Mouse (Mus musculus) midbrain, embryonic 13.5 days (tissue): ENCODE measurements around the gene Gm20661. TPM values are rescaled to one million over a fixed set of nuclear protein-coding genes. Genes with fewer than 3 reads are reported as not detected.

Experiments used
- ATAC-seq: fragments of 200-750 bp; cut with Nextera tagmentation; 2 replicates; pipeline ENCODE4 v1.8.0; 2017; ENCODE audit warnings: mild to moderate bottlenecking, moderate TSS enrichment, moderate library complexity
- H3K27ac ChIP-seq: fragments of 300-500 bp; sonication (generic); 2 replicates; pipeline ENCODE4 v1.5.1; 2015; ENCODE audit warnings: inconsistent platforms, mild to moderate bottlenecking, moderate library complexity
- H3K27me3 ChIP-seq: fragments of 300-500 bp; sonication (generic); 2 replicates; pipeline ENCODE4 v1.6.1; 2015; ENCODE audit warnings: mild to moderate bottlenecking, inconsistent platforms
- H3K36me3 ChIP-seq: fragments of 300-500 bp; sonication (generic); 2 replicates; pipeline ENCODE4 v1.6.1; 2015; ENCODE audit warnings: mild to moderate bottlenecking, inconsistent platforms
- H3K4me1 ChIP-seq: fragments of 300-500 bp; sonication (generic); replicated peaks from 2 replicates; pipeline ENCODE4 v1.6.1; 2015; ENCODE audit warnings: inconsistent platforms
- H3K4me2 ChIP-seq: fragments of 300-500 bp; sonication (generic); replicated peaks from 2 replicates; pipeline ENCODE4 v1.6.1; 2015; ENCODE audit warnings: moderate library complexity, mild to moderate bottlenecking, inconsistent platforms
- H3K4me3 ChIP-seq: fragments of 300-500 bp; sonication (generic); replicated peaks from 2 replicates; pipeline ENCODE4 v1.5.1; 2015; ENCODE audit warnings: mild to moderate bottlenecking, inconsistent platforms
- H3K9ac ChIP-seq: fragments of 300-500 bp; sonication (generic); replicated peaks from 2 replicates; pipeline ENCODE4 v1.6.1; 2015; ENCODE audit warnings: mild to moderate bottlenecking, inconsistent platforms
- H3K9me3 ChIP-seq: fragments of 300-500 bp; sonication (generic); 2 replicates; pipeline ENCODE4 v1.6.1; 2016; ENCODE audit warnings: mild to moderate bottlenecking, inconsistent platforms
- WGBS: fragments of 180-500 bp; shearing (Covaris S2); methylation state at CpG from one replicate; pipeline ENCODE4 v1.1.7; 2015; 5-methylcytosine and 5-hydroxymethylcytosine counted together
- polyA plus RNA-seq: library from polyadenylated mRNA; unstranded; fragments of >200 nt; fragmentation: Nextera tagmentation; extraction: Ambion mirVana; gene quantifications from 2 replicates; pipeline ENCODE4 v1.2.1, GENCODE M21; 2015

Gene Gm20661
- polyA plus RNA-seq, 1 experiment from 2014 or later, result 1.3 TPM

GRCm38 (mm10) chr9:107970311-107970710 is 12.5 kb upstream of the Gm20661 start:
- no peak for ATAC-seq
- no peaks in the 10 kb centered on the region for H3K4me1 ChIP-seq
- H3K4me3 ChIP-seq, result no peak overlapping the region

DNA sequence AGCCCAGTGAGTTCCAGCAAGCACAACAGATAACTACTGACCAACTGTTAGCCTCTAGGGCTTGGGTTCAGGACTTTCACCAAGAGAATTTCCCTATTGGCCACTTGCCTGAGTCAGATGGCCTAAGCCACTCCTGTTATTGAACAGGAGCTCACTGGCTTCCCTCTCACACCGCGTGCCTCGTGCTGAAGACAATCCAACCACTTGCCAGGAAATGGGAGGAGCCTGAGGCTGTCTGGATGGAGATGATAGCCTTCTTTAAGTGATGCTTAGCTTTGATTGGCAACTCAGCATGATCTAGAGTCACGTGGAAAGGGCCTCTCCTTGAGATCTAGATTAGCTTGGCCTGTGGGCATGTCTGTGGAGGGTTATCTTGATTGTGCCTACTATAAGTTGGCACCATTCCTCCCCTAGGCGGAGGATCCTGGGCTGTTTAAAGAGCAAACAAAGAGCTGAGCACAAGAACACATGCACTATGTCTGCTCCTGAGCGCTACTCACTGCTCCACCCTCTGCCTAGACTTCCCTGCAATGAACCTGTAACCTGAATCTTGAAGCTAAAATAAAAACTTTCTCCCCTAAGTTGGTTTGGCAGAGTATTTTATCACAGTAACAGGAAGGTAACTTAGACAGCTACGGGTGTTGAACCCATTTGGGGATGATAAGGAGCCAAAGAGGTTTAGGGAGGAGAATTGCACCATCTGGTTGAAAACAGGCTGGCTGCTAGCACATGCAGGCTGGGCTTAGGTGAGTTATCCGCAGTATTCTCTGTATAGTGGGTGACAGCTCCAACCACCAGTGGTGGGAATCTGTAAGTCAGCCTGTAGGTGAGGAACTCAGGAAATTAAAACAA is 10.9 kb upstream of the Gm20661 start:
- H3K9me3 ChIP-seq, result no peaks in the 10 kb centered on the region
- H3K4me1 ChIP-seq, result no peaks in the 10 kb centered on the region
- no peak overlapping the region for H3K4me2 ChIP-seq
- WGBS, result 85% methylated on average over 8 of the region's 8 CpGs
- ATAC-seq, result no peak
- no peak overlapping the region for H3K27ac ChIP-seq
- no peaks in the 10 kb centered on the region for H3K27me3 ChIP-seq
- H3K36me3 ChIP-seq, result peaks cover 22% of the 10 kb centered on the region
- no peak overlapping the region for H3K4me3 ChIP-seq
- no peak overlapping the region for H3K9ac ChIP-seq

More at GRCm38 (mm10) chr9:107970311-107970710, 12.5 kb upstream of the Gm20661 start:
- Histone ChIP-seq H3K27me3 (no peaks in the 10 kb centered on the region), H3K4me2 (no peak overlapping the region), H3K9me3 (no peaks in the 10 kb centered on the region), H3K36me3 (peaks cover 22% of the 10 kb centered on the region), H3K9ac (no peak overlapping the region), H3K27ac (no peak overlapping the region)
- 94% methylated on average over 5 of the region's 5 CpGs for WGBS

- no peak overlapping the region for H3K4me2 ChIP-seq
- H3K27me3 ChIP-seq, result no peaks in the 10 kb centered on the region
- no peaks in the 10 kb centered on the region for H3K4me1 ChIP-seq
- 86% methylated on average over 10 of the region's 10 CpGs for WGBS
- H3K9ac ChIP-seq, result no peak overlapping the region
- ATAC-seq, result no peak
- peaks cover 11% of the 10 kb centered on the region; the same call in 1 of the 2 replicates for H3K36me3 ChIP-seq
- H3K4me3 ChIP-seq, result no peak overlapping the region
- H3K27ac ChIP-seq, result no peak overlapping the region
- H3K9me3 ChIP-seq, result no peaks in the 10 kb centered on the region
Measured at GRCm38 (mm10) chr9:107974491-107975171, 8.2 kb upstream of the Gm20661 start.

- no peak within 1 kb of the TSS for H3K4me2 ChIP-seq
- H3K27me3 ChIP-seq, result no peaks in the 10 kb centered on the region
- no peak for ATAC-seq
- H3K27ac ChIP-seq, result no peak within 1 kb of the TSS
- no peaks in the 10 kb centered on the region for H3K4me1 ChIP-seq
- H3K9me3 ChIP-seq, result no peaks in the 10 kb centered on the region
- no peak within 1 kb of the TSS for H3K4me3 ChIP-seq
- 78% methylated on average over 12 of the region's 12 CpGs for WGBS
- 0 out of 2 replicates have a peak, but pooled peaks cover 1% of the 10 kb centered on the region for H3K36me3 ChIP-seq
- H3K9ac ChIP-seq, result no peak within 1 kb of the TSS
Measured at GRCm38 (mm10) chr9:107975399-107976386, 7.2 kb upstream of the Gm20661 start, which contains the start of gene Uba7. Gene Uba7, plus strand, starts transcription at chr9:107975505.

- H3K9ac ChIP-seq, result no peak overlapping the region
- no peak for ATAC-seq
- H3K36me3 ChIP-seq, result no peaks in the 10 kb centered on the region
- no peaks in the 10 kb centered on the region for H3K9me3 ChIP-seq
- H3K4me2 ChIP-seq, result no peak overlapping the region
- 91% methylated on average over 12 of the region's 12 CpGs for WGBS
- H3K4me1 ChIP-seq, result peaks cover 16% of the 10 kb centered on the region; the same call in 1 of the 2 replicates
- no peak overlapping the region for H3K27ac ChIP-seq
- no peak overlapping the region for H3K4me3 ChIP-seq
- H3K27me3 ChIP-seq, result peaks cover 11% of the 10 kb centered on the region
Measured at GRCm38 (mm10) chr9:107978815-107979214, 4.0 kb upstream of the Gm20661 start.

DNA sequence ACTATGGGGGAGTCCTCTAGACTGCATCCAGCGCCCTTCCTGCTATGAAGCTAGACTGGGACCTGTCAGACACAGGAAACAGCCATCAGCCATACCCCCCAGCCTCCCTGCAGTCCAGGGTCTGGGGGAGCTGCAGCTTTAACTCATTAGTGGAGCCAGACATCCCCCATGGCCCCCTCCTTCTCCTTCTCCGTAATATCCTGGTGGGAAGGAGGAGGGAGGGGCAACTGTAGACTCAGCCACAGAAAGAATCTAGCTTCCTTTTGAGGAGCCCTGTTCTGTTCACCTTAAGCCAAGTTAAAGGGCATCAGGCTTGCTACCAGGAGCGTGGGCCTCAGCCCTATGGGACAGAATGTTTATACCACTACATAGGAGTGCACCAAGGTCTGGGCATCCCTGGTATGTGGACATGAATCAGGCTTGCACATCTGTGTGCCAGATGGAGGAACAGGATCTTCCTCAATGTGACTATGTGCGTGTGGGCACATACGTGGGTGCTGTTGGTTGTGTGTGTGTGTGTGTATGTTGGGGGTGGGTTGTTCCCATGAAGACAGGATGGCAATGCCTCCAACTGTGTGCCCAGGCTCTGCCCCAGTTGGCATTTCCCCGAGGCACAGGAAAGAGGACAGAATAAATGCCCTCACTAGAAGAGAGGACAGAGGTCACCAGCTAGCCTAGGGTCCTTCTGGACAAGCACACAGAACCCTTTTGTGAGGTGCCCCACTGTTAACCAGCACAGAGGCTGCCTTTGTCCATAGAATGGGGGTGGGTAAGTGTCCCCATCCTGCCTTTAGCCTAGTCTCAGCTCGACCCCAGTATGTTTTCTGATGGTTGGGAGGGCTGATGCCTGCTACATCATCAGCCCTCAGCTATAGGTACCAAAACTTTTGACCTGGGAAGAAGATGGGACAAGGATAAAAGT is 913 bp upstream of the Gm20661 start:
- ATAC-seq, result no peak
- no peaks in the 10 kb centered on the region for H3K9me3 ChIP-seq
- H3K9ac ChIP-seq, result peak overlapping the region; percentile 20; the same call in 1 of the 2 replicates
- H3K36me3 ChIP-seq, result no peaks in the 10 kb centered on the region
- WGBS, result 59% methylated on average over 7 of the region's 7 CpGs
- H3K4me3 ChIP-seq, result no peak overlapping the region
- peaks cover 25% of the 10 kb centered on the region for H3K27me3 ChIP-seq
- H3K27ac ChIP-seq, result peak overlapping the region; percentile 19; the same call in 1 of the 2 replicates
- peaks cover 33% of the 10 kb centered on the region for H3K4me1 ChIP-seq
- no peak overlapping the region; the same call in 1 of the 2 replicates for H3K4me2 ChIP-seq

DNA sequence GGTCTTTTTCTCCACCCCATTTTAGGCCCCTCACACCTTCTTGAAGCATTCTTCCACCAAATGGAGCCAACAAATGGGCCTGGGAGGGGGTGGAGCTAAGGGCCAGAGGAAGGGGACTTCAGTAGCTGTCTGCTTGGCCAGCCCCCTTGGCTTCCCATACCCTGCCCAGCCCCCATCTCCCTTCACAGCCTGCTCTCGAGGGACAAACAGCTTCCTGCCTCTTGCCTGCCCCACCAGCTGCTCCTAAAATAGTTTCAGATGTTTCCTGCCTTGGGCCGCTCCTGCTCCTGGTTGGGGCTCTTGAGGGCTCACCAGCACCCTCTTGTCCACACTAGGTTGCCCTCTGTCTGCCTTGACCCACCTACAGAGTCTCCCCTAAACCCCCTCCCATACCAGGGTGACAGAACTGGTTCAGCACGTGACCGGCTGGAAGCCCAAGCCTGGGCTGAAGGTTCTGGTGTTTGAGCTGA is 598 bp downstream of the Gm20661 start:
- Histone ChIP-seq H3K4me3 (no peak overlapping the region), H3K4me1 (peaks cover 33% of the 10 kb centered on the region), H3K4me2 (peak overlapping the region; percentile 27), H3K27ac (peak overlapping the region; percentile 57; the same call in 1 of the 2 replicates), H3K9ac (0 out of 2 replicates have a peak overlapping the region, but pooled peaks have one; percentile 10), H3K9me3 (no peaks in the 10 kb centered on the region), H3K36me3 (no peaks in the 10 kb centered on the region), H3K27me3 (peaks cover 25% of the 10 kb centered on the region)
- 51% methylated on average over 4 of the region's 4 CpGs for WGBS
- no peak for ATAC-seq

DNA sequence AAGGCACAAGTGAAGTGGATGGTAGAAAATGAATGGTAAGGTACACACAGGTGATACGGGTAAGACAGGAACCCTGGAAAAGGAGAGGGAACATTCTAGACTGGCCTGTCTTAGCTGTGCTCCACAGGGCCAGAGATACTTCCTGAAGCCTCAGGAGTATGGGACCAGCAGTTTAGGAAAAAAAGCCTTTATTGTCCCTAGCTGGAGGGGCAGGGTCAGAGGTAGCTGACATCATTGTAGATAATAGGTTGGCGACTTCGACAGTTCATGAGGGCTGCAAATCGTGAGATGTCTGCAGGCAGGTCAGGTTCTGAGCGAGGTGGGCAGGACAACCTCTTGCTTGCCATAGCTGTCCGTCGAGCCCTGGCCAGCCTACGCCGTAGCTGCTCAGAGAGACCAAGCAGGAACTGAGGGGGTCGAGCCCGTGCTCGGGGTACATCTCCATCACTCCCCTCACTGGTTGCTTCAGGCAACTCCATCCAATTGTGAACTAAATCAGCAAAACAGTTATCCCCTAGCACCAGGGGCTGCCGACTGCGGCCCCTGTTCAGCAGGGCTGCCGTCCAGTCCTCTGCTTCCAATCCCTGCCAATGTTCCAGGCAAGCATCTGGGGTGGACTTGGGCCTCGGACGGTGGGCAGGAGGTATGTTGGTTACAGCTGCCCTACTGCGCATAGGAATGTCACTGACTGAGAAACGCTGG is 1.3 kb downstream of the Gm20661 start:
- WGBS, result 80% methylated on average over 19 of the region's 19 CpGs
- H3K4me3 ChIP-seq, result peak overlapping the region; percentile 63
- ATAC-seq, result no peak

DNA sequence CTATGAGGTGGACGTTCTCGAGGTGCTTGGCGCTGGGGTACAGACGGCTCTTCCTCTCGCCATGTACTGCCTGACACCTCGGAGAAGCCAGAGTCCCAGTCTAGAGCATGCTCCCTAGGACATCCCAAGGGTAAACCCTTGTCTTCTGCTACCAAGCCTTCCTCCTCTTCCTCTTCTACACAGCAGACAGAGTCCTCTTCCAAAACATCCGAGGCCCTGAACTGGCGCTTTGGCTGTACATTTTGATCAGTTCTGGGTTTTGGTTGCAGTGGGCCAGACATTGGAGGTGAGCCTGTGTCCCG is 1.8 kb downstream of the Gm20661 start:
- Histone ChIP-seq H3K27ac (no peak overlapping the region), H3K27me3 (peaks cover 25% of the 10 kb centered on the region), H3K9ac (peak overlapping the region; percentile 71), H3K4me2 (peak overlapping the region; percentile 76), H3K9me3 (no peaks in the 10 kb centered on the region), H3K4me3 (peak overlapping the region; percentile 63), H3K4me1 (peaks cover 33% of the 10 kb centered on the region), H3K36me3 (no peaks in the 10 kb centered on the region)
- ATAC-seq, result no peak
- 76% methylated on average over 9 of the region's 9 CpGs for WGBS

More for the DNA sequence above, 1.3 kb downstream of the Gm20661 start:
- Histone ChIP-seq H3K36me3 (no peaks in the 10 kb centered on the region), H3K9me3 (no peaks in the 10 kb centered on the region), H3K9ac (0 out of 2 replicates have a peak overlapping the region, but pooled peaks have one; percentile 10), H3K4me2 (peak overlapping the region; percentile 76), H3K27me3 (peaks cover 25% of the 10 kb centered on the region), H3K4me1 (peaks cover 33% of the 10 kb centered on the region), H3K27ac (no peak overlapping the region)
